Mouse (Mus musculus): ENCODE results near the gene Tulp4. TPM values are rescaled to one million over a fixed set of nuclear protein-coding genes. Genes with fewer than 3 reads are reported as not detected.
"Not testable (repeated sequence)": the region's sequence is repeated elsewhere in the genome, so short reads cannot be mapped to it uniquely, and the experiment has no call there.

Gene Tulp4
- total and polyA plus RNA-seq, 2 experiments from 2014 or later = 91.9 to 218 TPM

GRCm38 (mm10) chr17:6202389-6203110, 96.3 kb downstream of the Tulp4 start:
- DNase-seq (ENCODE audit: low spot score) (no peak), ATAC-seq (no peak)
- Histone ChIP-seq H3K4me3 (ENCODE audit: low read length) (no peak overlapping the region), H3K27ac (no peak overlapping the region), H3K9me3 (ENCODE audit: low read length) (no peaks in the 10 kb centered on the region), H3K36me3 (ENCODE audit: insufficient read depth, low read length) (peaks cover 24% of the 10 kb centered on the region), H3K4me1 (ENCODE audit: insufficient read depth, low read length) (no peaks in the 10 kb centered on the region), H3K4me2 (ENCODE audit: low read depth, low read length) (no peak overlapping the region), H3K27me3 (ENCODE audit: insufficient read depth, low read length) (no peaks in the 10 kb centered on the region), H3K9ac (replicated peaks; ENCODE audit: low read length) (no peak overlapping the region)
- WGBS = 80% methylated on average over 14 of the region's 14 CpGs
- TF ChIP-seq CTCF (IDR thresholded peaks at IDR 0.05; ENCODE audit: low read depth) = no peak

- ATAC-seq = no peak
- 82% methylated on average over 7 of the region's 7 CpGs for WGBS
- no peak overlapping the region for H3K27ac ChIP-seq
- TF ChIP-seq CTCF (IDR thresholded peaks at IDR 0.05; ENCODE audit: low read depth) = no peak
- H3K9me3 ChIP-seq (ENCODE audit: low read length) = no peaks in the 10 kb centered on the region
- no peaks in the 10 kb centered on the region for H3K4me1 ChIP-seq (ENCODE audit: insufficient read depth, low read length)
- no peak for DNase-seq (ENCODE audit: low spot score)
- H3K27me3 ChIP-seq (ENCODE audit: insufficient read depth, low read length) = no peaks in the 10 kb centered on the region
- no peak overlapping the region for H3K4me2 ChIP-seq (ENCODE audit: low read depth, low read length)
- no peak overlapping the region for H3K4me3 ChIP-seq (ENCODE audit: low read length)
- peaks cover 23% of the 10 kb centered on the region for H3K36me3 ChIP-seq (ENCODE audit: insufficient read depth, low read length)
- no peak overlapping the region for H3K9ac ChIP-seq (replicated peaks; ENCODE audit: low read length)
Observed at GRCm38 (mm10) chr17:6203126-6203525, 96.9 kb downstream of the Tulp4 start.

GRCm38 (mm10) chr17:6203795-6204194, 97.6 kb downstream of the Tulp4 start:
- Histone ChIP-seq H3K4me2 (ENCODE audit: low read depth, low read length) (no peak overlapping the region), H3K9ac (replicated peaks; ENCODE audit: low read length) (no peak overlapping the region), H3K9me3 (ENCODE audit: low read length) (no peaks in the 10 kb centered on the region), H3K4me3 (ENCODE audit: low read length) (no peak overlapping the region), H3K27me3 (ENCODE audit: insufficient read depth, low read length) (no peaks in the 10 kb centered on the region), H3K27ac (no peak overlapping the region), H3K4me1 (ENCODE audit: insufficient read depth, low read length) (no peaks in the 10 kb centered on the region), H3K36me3 (ENCODE audit: insufficient read depth, low read length) (peaks cover 23% of the 10 kb centered on the region)
- ATAC-seq (no peak), DNase-seq (ENCODE audit: low spot score) (no peak)
- 39% methylated on average over 4 of the region's 4 CpGs for WGBS
- TF ChIP-seq CTCF (IDR thresholded peaks at IDR 0.05; ENCODE audit: low read depth) = peak; percentile 27; the same call in 1 of the 2 replicates

GRCm38 (mm10) chr17:6211721-6212120, 105.5 kb downstream of the Tulp4 start:
- TF ChIP-seq CTCF (IDR thresholded peaks at IDR 0.05; ENCODE audit: low read depth) = no peak
- DNase-seq (ENCODE audit: low spot score) (no peak), ATAC-seq (no peak)
- H3K9ac ChIP-seq (replicated peaks; ENCODE audit: low read length) = no peak overlapping the region
- no peaks in the 10 kb centered on the region for H3K9me3 ChIP-seq (ENCODE audit: low read length)
- WGBS = 90% methylated on average over 1 of the region's 1 CpGs
- H3K4me2 ChIP-seq (ENCODE audit: low read depth, low read length) = no peak overlapping the region
- H3K4me1 ChIP-seq (ENCODE audit: insufficient read depth, low read length) = no peaks in the 10 kb centered on the region
- no peaks in the 10 kb centered on the region for H3K27me3 ChIP-seq (ENCODE audit: insufficient read depth, low read length)
- H3K4me3 ChIP-seq (ENCODE audit: low read length) = no peak overlapping the region
- H3K27ac ChIP-seq = no peak overlapping the region
- H3K36me3 ChIP-seq (ENCODE audit: insufficient read depth, low read length) = peaks cover 49% of the 10 kb centered on the region

GRCm38 (mm10) chr17:6215640-6216039, 109.4 kb downstream of the Tulp4 start:
- DNase-seq (ENCODE audit: low spot score) (no peak), ATAC-seq (no peak)
- Histone ChIP-seq H3K36me3 (ENCODE audit: insufficient read depth, low read length) (peaks cover 46% of the 10 kb centered on the region), H3K9me3 (ENCODE audit: low read length) (no peaks in the 10 kb centered on the region), H3K27ac (no peak overlapping the region), H3K4me1 (ENCODE audit: insufficient read depth, low read length) (no peaks in the 10 kb centered on the region), H3K4me3 (ENCODE audit: low read length) (no peak overlapping the region), H3K4me2 (ENCODE audit: low read depth, low read length) (no peak overlapping the region), H3K9ac (replicated peaks; ENCODE audit: low read length) (no peak overlapping the region), H3K27me3 (ENCODE audit: insufficient read depth, low read length) (no peaks in the 10 kb centered on the region)
- no peak for TF ChIP-seq CTCF (IDR thresholded peaks at IDR 0.05; ENCODE audit: low read depth)
- 80% methylated on average over 4 of the region's 4 CpGs for WGBS

GRCm38 (mm10) chr17:6216514-6216913, 110.3 kb downstream of the Tulp4 start:
- Histone ChIP-seq H3K27me3 (ENCODE audit: insufficient read depth, low read length) (no peaks in the 10 kb centered on the region), H3K4me1 (ENCODE audit: insufficient read depth, low read length) (no peaks in the 10 kb centered on the region), H3K27ac (no peak overlapping the region), H3K4me2 (ENCODE audit: low read depth, low read length) (no peak overlapping the region), H3K36me3 (ENCODE audit: insufficient read depth, low read length) (peaks cover 42% of the 10 kb centered on the region), H3K4me3 (ENCODE audit: low read length) (no peak overlapping the region), H3K9me3 (ENCODE audit: low read length) (no peaks in the 10 kb centered on the region), H3K9ac (replicated peaks; ENCODE audit: low read length) (no peak overlapping the region)
- WGBS = 95% methylated on average over 10 of the region's 10 CpGs
- ATAC-seq (no peak), DNase-seq (ENCODE audit: low spot score) (no peak)
- TF ChIP-seq CTCF (IDR thresholded peaks at IDR 0.05; ENCODE audit: low read depth) = no peak

GRCm38 (mm10) chr17:6232633-6233032, 126.4 kb downstream of the Tulp4 start:
- H3K36me3 ChIP-seq (ENCODE audit: insufficient read depth, low read length); H3K9ac ChIP-seq (replicated peaks; ENCODE audit: low read length); H3K9me3 ChIP-seq (ENCODE audit: low read length); H3K27ac ChIP-seq; DNase-seq (ENCODE audit: low spot score); ATAC-seq; H3K4me2 ChIP-seq (ENCODE audit: low read depth, low read length); H3K27me3 ChIP-seq (ENCODE audit: insufficient read depth, low read length); H3K4me3 ChIP-seq (ENCODE audit: low read length); H3K4me1 ChIP-seq (ENCODE audit: insufficient read depth, low read length): not testable (repeated sequence)
- WGBS = no CpG with 5 or more reads among the region's 7 CpGs

- ATAC-seq; H3K4me3 ChIP-seq (ENCODE audit: low read length); H3K27ac ChIP-seq; H3K27me3 ChIP-seq (ENCODE audit: insufficient read depth, low read length); H3K9me3 ChIP-seq (ENCODE audit: low read length); H3K9ac ChIP-seq (replicated peaks; ENCODE audit: low read length); DNase-seq (ENCODE audit: low spot score); H3K36me3 ChIP-seq (ENCODE audit: insufficient read depth, low read length); H3K4me1 ChIP-seq (ENCODE audit: insufficient read depth, low read length); H3K4me2 ChIP-seq (ENCODE audit: low read depth, low read length): not testable (repeated sequence)
- WGBS = 79% methylated on average over 1 of the region's 1 CpGs
Observed at GRCm38 (mm10) chr17:6251298-6251697, 145.1 kb downstream of the Tulp4 start.

- H3K4me2 ChIP-seq (ENCODE audit: low read depth, low read length) = peak within 1 kb of the TSS; percentile 28; the same call in 1 of the 2 replicates
- peak within 1 kb of the TSS; percentile 41; the same call in 1 of the 2 replicates for H3K27ac ChIP-seq
- 0% methylated on average over 9 of the region's 51 CpGs for WGBS
- not testable (repeated sequence) for H3K9ac ChIP-seq (replicated peaks; ENCODE audit: low read length); H3K36me3 ChIP-seq (ENCODE audit: insufficient read depth, low read length); H3K9me3 ChIP-seq (ENCODE audit: low read length); H3K27me3 ChIP-seq (ENCODE audit: insufficient read depth, low read length); H3K4me1 ChIP-seq (ENCODE audit: insufficient read depth, low read length); DNase-seq (ENCODE audit: low spot score)
- H3K4me3 ChIP-seq (ENCODE audit: low read length) = peak within 1 kb of the TSS; percentile 29
- peak; percentile 91 for ATAC-seq
Observed at GRCm38 (mm10) chr17:6256400-6257069, 150.3 kb downstream of the Tulp4 start, which contains the start of gene Tmem181a. TSS of gene Tmem181a (plus strand) at chr17:6256860.

Measured in hindbrain, postnatal 0 days (tissue).